Mouse (Mus musculus) stomach, postnatal 0 days (tissue): ENCODE results near the gene Tcf7l1.

Experiments used
- CTCF ChIP-seq: IDR thresholded peaks from 2 replicates; pipeline ENCODE4 v1.5.1; 2016; ENCODE audit warnings: antibody characterized with exemption, low read depth, mild to moderate bottlenecking, moderate library complexity
- EP300 ChIP-seq: optimal IDR thresholded peaks from 2 replicates; pipeline ENCODE3; 2016; ENCODE audit warnings: antibody characterized with exemption

DNA sequence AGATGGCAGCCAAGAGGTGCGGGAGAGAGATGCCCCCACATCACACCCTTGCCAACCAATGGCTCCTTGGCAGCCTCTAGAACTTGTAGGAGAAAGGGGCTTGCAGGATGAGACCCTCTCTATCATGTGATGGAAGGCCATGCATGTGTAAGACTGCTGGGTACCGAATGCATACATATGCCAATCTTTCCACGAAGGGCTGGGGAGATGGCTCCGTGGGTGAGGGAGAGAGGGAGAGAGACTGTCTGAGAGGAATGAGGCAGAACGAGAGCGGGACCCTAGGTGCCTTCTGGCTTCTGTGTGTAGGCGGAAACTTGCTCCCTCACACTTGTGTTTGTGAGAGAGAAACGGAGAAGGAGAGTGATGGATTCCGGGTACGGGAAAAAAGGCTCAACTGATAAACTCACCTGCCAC, 94.3 kb downstream of the Tcf7l1 start:
- TF ChIP-seq EP300 (no peak), CTCF (no peak)
